Mouse (Mus musculus) cerebellum, adult 2 months (tissue): Measurements from ENCODE around the gene Aunip.

Source experiments
- CTCF ChIP-seq: fragments of 200-500 bp; IDR thresholded peaks from 2 replicates; pipeline ENCODE4 v1.5.1; 2011; ENCODE audit warnings: low read depth, mild to moderate bottlenecking, control low read depth, low read length, moderate library complexity, borderline replicate concordance; ENCODE audit not compliant: insufficient read depth
- POLR2A ChIP-seq: fragments of 200-500 bp; IDR thresholded peaks from 2 replicates; pipeline ENCODE4 v1.6.1; 2011; ENCODE audit warnings: low read length, control low read depth, borderline replicate concordance; ENCODE audit not compliant: insufficient read depth

GRCm38 (mm10) chr4:134516981-134517380, 6.2 kb downstream of the Aunip start:
- TF ChIP-seq CTCF (no peak), POLR2A (no peak)
